In the genomic region with DNA sequence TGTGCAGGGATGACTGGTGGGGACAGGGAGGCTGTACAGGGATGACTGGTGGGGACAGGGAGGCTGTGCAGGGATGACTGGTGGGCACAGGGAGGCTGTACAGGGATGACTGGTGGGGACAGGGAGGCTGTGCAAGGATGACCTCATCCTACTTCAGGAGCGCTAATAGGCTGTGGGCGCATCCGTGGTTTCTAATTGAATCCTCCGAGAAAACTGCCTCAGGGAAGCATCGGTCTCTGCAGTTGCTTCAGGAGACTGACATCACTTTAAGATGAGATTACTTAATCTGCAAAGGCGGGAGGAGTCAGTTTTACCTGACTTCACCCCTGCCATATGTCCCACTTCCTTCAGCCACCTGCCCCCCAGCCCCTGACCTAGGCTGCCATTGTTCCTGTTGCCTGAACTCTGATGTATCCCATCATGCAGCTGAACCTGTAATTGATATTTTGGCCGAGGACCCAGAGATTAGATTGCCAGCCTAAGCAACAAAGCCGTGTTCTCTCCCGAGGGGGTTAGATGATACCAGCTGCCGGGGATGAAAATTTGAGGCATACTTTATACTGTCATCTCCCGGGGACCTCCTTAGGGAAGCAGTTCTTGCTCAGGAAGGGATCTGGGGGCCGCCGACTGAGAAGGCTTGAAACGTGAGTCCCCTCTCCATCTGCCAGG, we compare ENCODE assay signal across 13 mouse cellular contexts.
DNase-seq lines count a peak whose midpoint lies in the region; ATAC-seq lines count a peak whose summit lies in the region.
"Had no signal": no experiment of that assay in that cellular context is flagged by ENCODE, and none has a peak within 500 bp of the region (broad histone marks: within the 10 kb centered on the region; RNA-seq: fewer than 3 reads in every experiment).

No protein-coding gene starts in this region.

- H3K4me3 ChIP-seq in forebrain, embryonic 10.5 days, result no peak overlapping the region
- H3K4me3 ChIP-seq in hindbrain, embryonic 15.5 days, result no peak overlapping the region
- H3K4me3 ChIP-seq in neural tube, embryonic 12.5 days, result no peak overlapping the region
- H3K4me3 ChIP-seq: heart, embryonic 13.5 days; liver, embryonic 13.5 days had no signal

- WGBS in forebrain, embryonic 10.5 days, result 71% methylated on average over 14 of the region's 14 CpGs
- 20% methylated on average over 14 of the region's 14 CpGs for WGBS in hindbrain, embryonic 15.5 days
- WGBS in neural tube, embryonic 12.5 days, result 52% methylated on average over 14 of the region's 14 CpGs

- no peaks in the 10 kb centered on the region for H3K27me3 ChIP-seq in forebrain, embryonic 10.5 days (ENCODE audit: poor library complexity, severe bottlenecking)
- no peaks in the 10 kb centered on the region for H3K27me3 ChIP-seq in hindbrain, embryonic 15.5 days
- H3K27me3 ChIP-seq in neural tube, embryonic 12.5 days (replicated peaks), result no peaks in the 10 kb centered on the region
- H3K27me3 ChIP-seq: heart, embryonic 13.5 days; liver, embryonic 13.5 days had no signal

- H3K27ac ChIP-seq in forebrain, embryonic 10.5 days, result peak overlapping the region; percentile 48
- peak overlapping the region; percentile 80 for H3K27ac ChIP-seq in hindbrain, embryonic 15.5 days (replicated peaks)
- peak overlapping the region; percentile 37; the same call in 1 of the 2 replicates for H3K27ac ChIP-seq in neural tube, embryonic 12.5 days
- H3K27ac ChIP-seq: heart, embryonic 13.5 days; liver, embryonic 13.5 days had no signal

- H3K9ac ChIP-seq in hindbrain, embryonic 15.5 days, result no peak overlapping the region
- H3K9ac ChIP-seq in neural tube, embryonic 12.5 days, result no peak overlapping the region
- H3K9ac ChIP-seq: heart, embryonic 13.5 days; liver, embryonic 13.5 days had no signal

- peaks cover 38% of the 10 kb centered on the region for H3K4me1 ChIP-seq in forebrain, embryonic 10.5 days
- H3K4me1 ChIP-seq in hindbrain, embryonic 15.5 days (replicated peaks), result peaks cover 43% of the 10 kb centered on the region
- H3K4me1 ChIP-seq in neural tube, embryonic 12.5 days, result peaks cover 21% of the 10 kb centered on the region
- H3K4me1 ChIP-seq: liver, embryonic 13.5 days had no signal

- H3K9me3 ChIP-seq in forebrain, embryonic 10.5 days, result peaks cover 8% of the 10 kb centered on the region
- no peaks in the 10 kb centered on the region for H3K9me3 ChIP-seq in hindbrain, embryonic 15.5 days
- H3K9me3 ChIP-seq in neural tube, embryonic 12.5 days, result peaks cover 11% of the 10 kb centered on the region; the same call in 1 of the 2 replicates

- ATAC-seq in hindbrain, embryonic 15.5 days (ENCODE audit: low FRiP score, low read depth), result no peak
- ATAC-seq in neural tube, embryonic 12.5 days (ENCODE audit: low FRiP score, low read depth), result peak; percentile 52

- DNase-seq in embryo, embryonic 10.5 days (ENCODE audit: low spot score), result peak; percentile 28
- no peak for DNase-seq in embryo, embryonic 9.5 days (ENCODE audit: extremely low spot score)
- no peak for DNase-seq in forebrain, embryonic 10.5 days (ENCODE audit: extremely low spot score, low spot score)
- DNase-seq in urinary bladder, postnatal 4 days (ENCODE audit: low spot score in 2 of 2), result no peak
- DNase-seq in spleen, postnatal 4 days (ENCODE audit: low spot score in 2 of 2), result no peak
- DNase-seq in kidney, adult 18-20 months, result no peak
- DNase-seq: liver, embryonic 13.5 days; lung, postnatal 36 days; spleen, adult 18-20 months; thymus, adult 18-20 months had no signal

- H3K36me3 ChIP-seq in forebrain, embryonic 10.5 days (replicated peaks), result peaks cover 67% of the 10 kb centered on the region
- peaks cover 5% of the 10 kb centered on the region; the same call in 1 of the 2 replicates for H3K36me3 ChIP-seq in hindbrain, embryonic 15.5 days
- peaks cover 29% of the 10 kb centered on the region for H3K36me3 ChIP-seq in neural tube, embryonic 12.5 days
- H3K36me3 ChIP-seq: heart, embryonic 13.5 days had no signal

- H3K4me2 ChIP-seq in hindbrain, embryonic 15.5 days, result 0 out of 2 replicates have a peak overlapping the region, but pooled peaks have one; percentile 4
- H3K4me2 ChIP-seq in neural tube, embryonic 12.5 days (replicated peaks), result peak overlapping the region; percentile 29
- H3K4me2 ChIP-seq: heart, embryonic 13.5 days; liver, embryonic 13.5 days had no signal
